Mouse (Mus musculus) monocyte, adult 5-6 weeks (primary cell): Measurements from ENCODE around the gene C1galt1c1. TPM values are rescaled to one million over a fixed set of nuclear protein-coding genes. Genes with fewer than 3 reads are reported as not detected.
A peak's percentile ranks its signal among the peaks of the same experiment; 100 is the strongest.

ENCODE experiments used
- ATAC-seq: fragments of 153-309, 156-312 bp; replicated peaks from 2 replicates; pipeline ENCODE4 v1.8.0; 2017; ENCODE audit warnings: mild to moderate bottlenecking; ENCODE audit not compliant: low TSS enrichment, insufficient number of reproducible peaks, severe bottlenecking, poor library complexity, low FRiP score
- total RNA-seq: library from RNA; stranded (forward); fragments of 200-1000, 200-491, 200-594 nt; gene quantifications from 3 replicates; pipeline ENCODE4 v1.2.3, GENCODE M21; 2017

Gene C1galt1c1
- 39.5 to 62.2 TPM (median 51.7 TPM) in 3 replicates for total RNA-seq

DNA sequence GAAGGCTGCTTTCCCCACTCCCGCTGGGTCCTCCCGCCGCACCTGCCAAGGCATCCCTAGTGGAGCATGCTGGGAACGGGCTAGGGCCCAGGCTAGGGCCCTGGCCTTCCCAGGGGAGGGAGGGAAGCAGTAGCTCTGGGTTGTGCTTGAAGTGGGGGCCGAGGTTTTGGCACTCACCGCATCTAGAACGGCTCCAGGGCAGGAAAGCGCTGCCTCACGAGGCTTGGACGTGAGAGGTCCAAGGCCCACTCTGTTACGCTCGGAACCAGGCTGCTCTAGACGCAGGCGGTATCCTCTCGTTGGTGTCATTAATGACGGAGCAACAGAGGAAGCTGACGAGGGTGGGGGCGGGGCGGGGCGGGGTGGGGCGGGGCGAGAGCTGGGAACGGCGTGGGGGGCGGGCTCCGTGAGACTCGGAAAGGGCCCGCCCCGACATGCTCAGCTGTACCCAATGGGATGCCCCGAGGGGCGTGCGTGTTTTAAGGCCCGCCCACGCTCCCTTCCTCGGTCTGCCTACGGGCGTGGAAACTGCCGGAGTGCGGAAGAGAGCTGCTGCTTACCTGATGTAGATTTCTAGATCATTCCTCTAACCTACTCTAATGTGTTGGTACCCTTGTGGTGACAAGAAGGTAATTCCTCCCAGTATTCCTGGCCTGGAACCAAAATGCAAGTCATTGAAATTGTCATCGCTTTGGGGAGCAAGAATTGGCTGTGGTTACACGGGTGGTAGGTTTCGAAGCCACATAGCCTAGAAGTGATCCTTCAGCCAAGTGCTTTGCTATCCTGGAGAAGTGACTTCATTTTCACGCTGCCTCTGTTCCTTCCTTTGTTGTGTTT, at the start of gene C1galt1c1:
TSS of gene C1galt1c1 (minus strand) at position 287 of the 837 bp plus-strand sequence.
- ATAC-seq = peak; percentile 99

DNA sequence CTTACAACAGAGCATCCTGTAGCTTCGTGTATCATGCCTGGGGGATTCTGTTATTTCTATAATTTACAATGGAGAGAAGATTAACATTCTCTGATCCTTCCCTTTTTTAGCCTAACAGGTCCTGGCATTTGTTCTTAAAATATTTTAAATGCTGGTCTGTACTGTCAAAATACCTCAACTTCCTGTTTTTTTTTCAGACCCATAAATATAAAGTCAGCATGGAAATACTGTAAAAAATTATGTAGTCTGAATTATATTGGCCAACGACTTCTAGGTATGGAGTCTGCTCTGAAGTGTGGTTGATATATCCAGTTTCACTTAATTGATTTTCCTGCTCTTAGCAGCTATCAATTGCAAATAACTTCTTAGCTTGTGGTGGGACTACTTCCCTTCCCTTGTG, 47.1 kb upstream of the C1galt1c1 start:
- ATAC-seq = no peak

DNA sequence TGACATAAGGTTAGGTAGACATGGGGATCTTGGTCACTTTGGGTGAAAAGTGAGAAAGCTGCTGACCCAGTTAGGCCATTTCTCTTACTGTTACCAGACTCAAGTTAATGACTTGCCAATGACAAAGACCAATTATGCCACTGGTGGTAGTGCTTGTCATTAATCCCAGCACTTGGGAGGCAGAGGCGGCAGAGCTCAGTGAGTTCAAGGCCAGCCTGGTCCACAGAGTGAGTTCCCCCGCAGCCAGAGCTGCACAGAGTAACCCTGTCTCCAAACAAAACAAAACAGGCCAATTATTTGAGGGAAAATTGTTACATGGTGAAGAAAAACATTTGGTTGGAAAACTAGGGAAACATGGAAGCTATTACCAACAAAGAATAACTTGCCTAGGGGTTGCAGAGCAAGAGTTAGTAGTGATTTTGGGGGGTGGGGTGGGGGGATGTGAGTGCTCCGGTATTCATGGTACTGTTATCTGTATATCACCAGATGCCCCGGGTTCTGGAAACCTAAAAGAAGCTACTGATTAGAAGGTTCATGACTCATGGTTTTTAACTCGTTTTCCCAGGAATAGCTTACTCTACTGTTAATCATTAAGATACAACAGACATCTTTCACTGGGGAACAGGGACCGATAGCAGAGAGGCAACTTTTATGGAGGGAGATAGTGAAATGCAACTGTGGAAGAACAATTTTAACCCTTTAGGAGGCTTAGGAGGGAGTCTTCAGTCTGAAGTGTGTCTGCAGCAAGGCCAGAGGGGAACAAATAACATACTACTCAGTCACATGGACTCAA, 34.4 kb upstream of the C1galt1c1 start:
- ATAC-seq = no peak

DNA sequence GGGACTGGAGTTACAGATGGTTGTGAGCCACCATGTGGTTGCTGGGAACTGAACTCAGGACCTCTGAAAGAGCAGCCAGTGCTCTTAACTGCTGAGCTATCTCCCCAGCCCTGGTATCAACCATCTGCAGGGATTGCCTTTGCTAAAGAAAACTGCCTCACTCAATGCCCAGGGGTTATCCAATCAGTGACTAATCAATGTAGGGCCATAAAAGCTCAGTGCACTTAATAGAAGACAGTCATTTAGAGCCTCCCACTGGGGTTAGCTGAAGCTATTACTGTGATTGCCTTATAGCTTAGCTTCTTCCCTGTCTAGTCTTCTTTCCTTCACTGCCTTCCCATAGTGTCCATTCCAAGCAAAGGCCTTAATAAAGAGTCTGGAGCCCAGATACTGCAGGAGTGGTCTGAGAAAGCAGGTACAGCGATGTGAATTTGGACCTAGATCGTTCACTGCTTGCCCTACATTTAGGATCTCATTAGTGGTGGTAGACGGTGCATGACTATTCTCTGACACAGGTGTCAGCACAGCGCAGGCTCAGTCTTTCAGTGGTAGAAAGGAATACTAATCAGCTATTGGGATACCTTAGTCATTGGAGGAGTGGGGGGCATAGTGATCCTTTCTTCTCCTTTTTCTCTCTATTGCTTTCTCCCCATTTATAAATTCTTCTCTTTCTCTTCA, 21.5 kb upstream of the C1galt1c1 start:
- ATAC-seq = no peak

DNA sequence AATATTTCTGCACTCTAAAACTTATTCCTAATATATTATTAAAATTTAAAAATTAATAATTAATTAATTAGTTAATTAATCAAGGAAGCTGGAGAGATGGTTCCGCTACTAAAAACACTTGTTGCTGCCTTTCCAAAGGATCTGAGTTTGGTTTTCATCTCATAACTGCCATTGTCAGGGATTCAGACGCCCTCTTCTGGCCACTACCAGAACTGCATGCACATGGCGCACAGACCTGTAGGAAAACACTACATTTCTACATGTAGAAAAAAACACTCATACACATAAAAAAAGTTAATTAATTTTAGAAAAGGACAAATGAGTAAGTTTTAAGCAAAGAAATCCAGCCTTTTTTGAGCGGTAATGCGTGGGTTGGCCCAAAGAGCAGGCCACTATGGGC, 19.8 kb upstream of the C1galt1c1 start:
- ATAC-seq = no peak

DNA sequence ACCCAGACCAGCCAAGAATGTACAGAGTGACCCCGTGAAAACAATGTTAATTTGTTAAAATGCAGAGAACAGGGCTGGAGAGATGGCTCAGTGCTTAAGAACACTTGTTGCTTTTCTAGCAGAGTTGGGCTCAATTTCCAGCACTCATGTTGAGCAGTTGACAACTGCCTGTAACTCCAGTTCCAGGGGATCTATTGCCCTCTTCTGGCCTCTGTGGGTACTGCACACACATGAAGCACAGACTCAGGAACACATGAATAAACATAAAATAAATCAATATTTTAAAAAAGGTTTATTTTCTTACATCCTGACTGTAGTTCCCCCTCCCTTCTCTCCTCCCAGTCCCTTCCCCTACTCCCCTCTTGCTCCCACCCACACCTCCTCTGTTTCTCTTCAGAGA, 18.3 kb upstream of the C1galt1c1 start:
- no peak for ATAC-seq

DNA sequence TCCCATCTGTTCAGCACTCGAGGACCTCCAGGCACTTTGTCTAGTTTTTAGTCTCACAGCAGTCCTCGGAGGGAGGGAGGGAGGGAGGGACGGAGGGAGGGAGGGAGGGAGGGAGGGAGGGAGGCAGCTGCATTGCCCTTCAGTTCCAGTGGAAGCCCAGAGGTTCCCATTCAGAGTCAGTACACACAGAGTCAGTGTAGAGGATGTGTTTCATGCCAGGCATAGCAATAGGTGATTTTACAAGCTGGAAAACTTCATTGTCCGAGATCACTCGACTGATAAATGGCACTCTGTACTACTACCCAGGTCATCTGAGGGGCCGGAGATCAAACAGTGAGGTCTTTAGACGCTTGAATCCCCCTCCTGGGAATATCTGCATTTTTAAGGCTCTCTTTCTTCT, 16.3 kb upstream of the C1galt1c1 start:
- no peak for ATAC-seq

DNA sequence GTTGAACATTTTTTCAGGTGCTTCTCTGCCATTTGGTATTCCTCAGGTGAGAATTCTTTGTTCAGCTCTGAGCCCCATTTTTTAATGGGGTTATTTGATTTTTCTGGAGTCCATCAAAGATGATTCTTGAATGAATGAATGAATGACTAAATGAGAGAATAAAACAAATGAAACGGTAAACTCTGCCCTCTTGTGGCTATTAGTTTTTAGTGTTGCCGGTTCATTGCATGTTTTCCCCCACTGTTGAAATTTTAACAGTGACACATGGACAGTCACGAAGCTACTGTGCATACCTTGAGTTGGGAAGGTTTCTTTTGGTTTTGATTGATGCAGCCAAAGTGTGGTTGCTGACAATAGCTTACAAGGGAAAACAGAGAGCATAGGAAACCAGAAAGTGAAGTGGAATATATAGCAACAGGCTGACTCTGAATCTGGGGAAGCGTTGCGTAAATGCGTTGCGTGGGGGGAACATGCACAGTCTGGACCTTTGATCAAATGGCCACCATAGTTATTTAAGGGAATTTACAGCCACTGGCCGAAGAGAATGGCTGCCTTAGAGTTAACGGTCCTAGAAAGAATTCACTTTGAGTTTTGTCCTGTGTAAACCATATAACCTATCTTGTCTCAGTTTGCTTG, 15.6 kb upstream of the C1galt1c1 start:
- ATAC-seq = no peak

DNA sequence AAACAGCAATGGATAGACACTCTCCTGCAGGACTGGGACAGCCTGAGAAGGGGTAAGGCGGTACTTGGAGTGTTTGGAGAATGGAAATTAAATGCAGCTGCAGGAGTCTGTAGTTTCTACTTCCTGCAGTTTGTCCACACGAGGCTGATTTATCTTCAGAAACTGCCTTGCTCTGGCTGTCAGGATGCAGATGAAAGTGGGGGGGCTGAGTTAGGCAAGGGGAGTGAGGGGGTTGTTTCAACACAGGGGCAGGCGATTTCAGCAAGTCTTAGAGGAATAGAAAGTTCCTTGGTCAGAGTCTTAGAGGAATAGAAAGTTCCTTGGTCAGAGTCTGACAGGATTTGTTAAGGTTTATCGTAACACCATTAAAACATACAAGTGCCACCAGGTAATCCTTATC, 7.3 kb upstream of the C1galt1c1 start:
- 0 out of 2 replicates have a peak, but pooled peaks have one; percentile 27 for ATAC-seq

DNA sequence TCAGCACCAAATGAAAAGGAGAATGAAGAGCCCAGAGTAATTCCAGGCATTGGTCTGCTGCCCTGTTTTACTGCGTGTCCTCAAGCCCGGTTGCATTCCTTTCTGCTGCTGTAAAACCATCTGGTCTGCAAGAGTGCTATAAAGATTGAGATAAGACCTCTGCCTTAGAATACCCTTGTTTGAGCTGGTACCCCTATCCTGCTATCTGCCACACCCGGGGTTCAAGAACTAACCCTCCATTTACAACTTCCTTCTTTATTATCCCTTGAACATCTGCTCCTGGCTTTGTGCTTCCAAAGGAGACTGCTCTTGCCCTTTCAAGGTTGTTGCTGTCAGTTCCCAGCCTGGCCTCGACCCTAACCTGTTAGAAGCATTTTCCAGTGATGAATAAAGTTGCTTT, 6.5 kb upstream of the C1galt1c1 start:
- ATAC-seq = no peak

DNA sequence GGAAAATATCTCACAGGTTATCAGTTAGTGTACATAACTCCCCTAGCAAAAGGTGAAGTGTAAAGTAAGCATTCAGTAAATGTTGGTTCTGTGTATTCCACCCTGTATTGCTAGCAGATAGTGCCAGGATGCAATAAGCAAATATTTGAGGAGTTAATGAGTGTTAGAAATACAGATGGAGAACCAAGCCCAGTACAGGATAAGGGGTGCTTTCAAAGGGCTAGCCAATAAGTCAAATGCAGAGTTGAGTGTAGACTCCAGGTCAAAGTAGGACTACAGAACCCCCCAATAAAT, 698 bp upstream of the C1galt1c1 start:
- ATAC-seq = no peak

DNA sequence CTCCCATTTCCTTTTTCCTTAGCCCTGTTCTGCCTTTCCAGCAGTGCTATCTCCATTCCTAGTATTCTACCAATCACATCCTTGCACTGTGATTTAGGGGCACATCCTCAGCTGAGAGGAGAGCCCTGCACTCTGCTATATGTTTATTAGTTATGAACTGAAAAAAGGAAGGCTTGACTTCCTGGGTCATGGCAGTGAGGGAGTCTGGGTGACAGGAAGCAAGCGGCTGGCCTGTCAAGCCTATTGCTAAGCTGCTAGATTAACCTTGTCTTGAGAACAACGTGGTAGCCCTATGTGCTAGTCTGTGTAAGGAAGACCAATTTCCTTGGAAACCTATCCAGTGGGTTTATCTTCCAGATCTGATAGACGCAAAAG, 33.9 kb downstream of the C1galt1c1 start:
- ATAC-seq = peak; percentile 79

DNA sequence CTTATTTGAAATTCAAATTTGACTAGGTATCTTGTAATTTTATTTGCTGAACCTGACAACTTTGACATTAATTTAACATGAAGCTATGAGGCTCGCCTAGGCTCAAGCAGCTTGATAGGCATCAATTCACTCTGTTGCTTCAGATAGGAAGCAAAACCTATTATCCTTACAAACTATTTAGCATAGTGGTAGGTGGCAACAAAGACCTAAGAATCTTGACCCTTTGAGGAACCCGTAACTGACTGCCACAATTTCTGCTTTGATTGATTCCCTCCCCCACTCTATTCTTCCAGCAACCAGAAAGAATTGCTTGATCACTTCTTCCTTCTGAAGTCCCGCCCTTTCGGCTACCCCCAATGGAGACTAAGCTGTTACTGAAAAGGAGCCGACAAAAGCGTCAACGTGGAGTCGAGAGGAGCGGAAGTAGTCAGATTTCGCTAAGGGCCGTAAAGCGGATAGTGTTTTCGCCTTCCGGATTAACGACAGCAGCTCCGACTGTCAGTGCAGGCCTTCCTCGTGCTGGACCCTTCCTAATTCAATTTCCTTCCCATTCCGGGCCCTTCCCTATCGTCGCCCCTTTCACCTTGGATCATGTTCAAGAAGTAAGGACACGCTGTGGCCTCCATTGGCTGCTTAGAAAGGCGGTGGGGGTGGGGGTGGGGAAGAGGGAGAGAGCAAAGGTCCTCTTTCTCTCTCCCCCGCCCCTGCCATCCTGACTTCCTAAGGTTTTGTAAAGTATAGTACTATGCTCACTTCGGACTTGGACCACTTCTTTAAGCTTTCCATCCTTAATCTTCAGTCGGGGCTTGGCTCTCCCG, 34.5 kb downstream of the C1galt1c1 start, which contains the start of gene Mcts1:
TSS of gene Mcts1 (plus strand) at position 402 of the 818 bp plus-strand sequence.
- peak; percentile 100 for ATAC-seq

DNA sequence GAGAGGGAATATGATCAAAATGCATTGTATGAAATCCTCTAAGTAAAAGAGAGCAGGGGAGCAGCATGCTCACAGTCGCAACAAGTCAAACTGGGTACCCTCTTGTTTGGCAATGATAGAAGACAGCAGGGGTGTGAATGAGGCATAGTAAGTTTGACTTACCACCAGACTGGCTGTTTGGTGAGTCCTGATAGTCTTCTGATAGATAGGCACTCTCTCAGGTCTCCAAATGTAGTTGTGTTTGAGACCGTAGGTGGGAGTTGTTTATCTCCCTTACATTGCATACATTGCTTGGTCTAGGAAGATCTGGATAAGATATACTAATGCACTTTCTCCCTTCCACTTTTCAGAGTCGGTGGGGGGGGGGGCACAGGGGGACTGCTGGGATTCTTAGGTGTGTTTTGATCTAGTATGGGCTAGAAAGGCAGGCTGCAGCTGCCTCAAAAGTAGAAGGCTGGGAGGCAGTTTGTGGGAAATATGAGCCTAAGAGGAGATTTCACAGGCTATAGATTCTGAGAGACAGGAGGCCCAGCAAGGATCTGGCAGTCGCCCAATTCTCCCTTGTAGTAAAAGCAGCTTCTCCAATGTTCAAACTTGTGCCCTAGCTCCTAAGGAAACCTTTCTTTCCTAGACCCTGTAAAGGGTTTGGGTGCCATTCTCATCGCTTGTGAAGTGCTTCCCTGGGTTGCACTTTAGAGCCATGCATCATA, 41.6 kb downstream of the C1galt1c1 start:
- ATAC-seq = no peak

DNA sequence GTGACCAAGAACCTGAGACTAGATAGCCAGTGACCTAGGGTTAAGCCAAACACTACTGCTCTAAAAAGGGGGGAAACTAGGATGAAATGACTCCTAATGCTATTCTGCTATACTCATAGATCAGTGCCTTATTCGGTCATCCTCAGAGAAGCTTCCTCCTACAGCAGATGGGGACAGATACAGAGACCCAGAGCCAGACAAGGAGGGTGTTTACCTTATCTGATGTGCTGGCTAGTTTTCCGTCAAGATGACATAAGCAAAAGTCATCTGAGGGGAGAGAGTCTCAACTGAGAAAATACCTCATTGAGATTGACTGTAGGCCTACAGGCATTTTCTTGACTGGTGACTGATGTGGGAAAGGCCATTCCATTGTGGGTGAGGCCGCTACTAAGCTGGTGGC, 43.1 kb downstream of the C1galt1c1 start:
- no peak for ATAC-seq

DNA sequence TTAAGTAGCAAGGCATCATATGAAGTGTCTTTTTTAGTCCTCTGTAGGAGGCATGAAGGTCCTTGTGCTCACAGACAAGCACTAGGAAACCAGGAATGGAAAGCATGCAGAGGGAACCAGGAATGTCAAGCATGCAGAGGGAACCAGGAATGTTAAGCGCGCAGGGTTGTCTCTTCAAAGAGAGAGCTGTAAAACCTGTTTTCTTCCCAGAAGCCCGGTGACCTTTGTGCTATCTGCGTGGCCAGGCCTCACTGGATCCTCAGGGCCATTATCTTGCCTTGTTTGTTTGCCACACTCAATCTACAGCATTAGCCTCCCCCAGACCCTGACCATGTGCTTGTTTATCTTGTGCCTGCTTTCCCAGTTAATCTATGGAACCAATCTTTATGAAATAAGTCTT, 45.1 kb downstream of the C1galt1c1 start:
- ATAC-seq = no peak

DNA sequence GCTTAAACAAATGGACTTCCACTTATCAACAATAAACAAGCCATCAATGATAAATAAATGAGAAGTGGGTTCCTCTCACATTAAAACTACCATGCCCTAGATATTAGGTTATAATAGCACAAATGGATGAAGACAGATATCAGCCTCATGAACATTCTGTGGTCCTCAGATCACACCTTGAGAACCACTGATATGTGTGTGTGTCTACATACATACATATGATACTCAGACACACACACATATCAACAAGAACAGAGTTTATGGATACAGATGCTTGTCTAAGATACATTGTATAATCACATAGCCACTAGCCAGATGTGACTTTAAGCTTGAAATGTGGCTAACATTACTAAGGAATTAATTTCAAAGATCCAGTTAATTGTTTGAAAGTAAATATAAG, 51.6 kb downstream of the C1galt1c1 start:
- no peak for ATAC-seq

DNA sequence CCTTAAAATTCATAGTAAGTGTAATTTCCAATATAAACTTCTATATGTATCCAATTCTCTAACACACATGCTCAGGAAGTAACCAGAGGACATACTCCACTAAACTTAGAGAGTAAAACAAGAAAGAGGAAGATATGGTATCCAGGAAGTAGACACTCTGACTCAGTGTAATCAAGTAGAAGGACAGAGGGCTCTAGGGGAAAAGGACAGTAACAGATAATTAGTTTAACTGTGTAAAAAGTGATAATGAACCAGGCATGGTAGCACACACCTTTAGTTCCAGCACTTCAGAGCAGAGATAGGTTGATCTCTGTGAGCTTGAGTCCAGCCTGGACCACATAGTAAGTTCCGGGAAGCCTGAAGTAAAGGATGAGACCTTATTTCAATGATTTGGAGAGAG, 53.7 kb downstream of the C1galt1c1 start:
- no peak for ATAC-seq
